Mouse (Mus musculus) brain, embryonic 14.5 days (tissue): ENCODE results near the gene Arl8a.

Source experiments
- CTCF ChIP-seq: fragments of 200-500 bp; IDR thresholded peaks from 2 replicates; pipeline ENCODE4 v1.5.1; 2012; ENCODE audit warnings: inconsistent platforms, mild to moderate bottlenecking, moderate library complexity, borderline replicate concordance; ENCODE audit not compliant: insufficient read depth, insufficient read length; ENCODE audit errors: extremely low read depth
- POLR2A ChIP-seq: fragments of 200-500 bp; IDR thresholded peaks from 2 replicates; pipeline ENCODE4 v1.6.1; 2012; ENCODE audit warnings: mild to moderate bottlenecking, inconsistent platforms, borderline replicate concordance; ENCODE audit not compliant: poor library complexity, insufficient read depth, insufficient read length, severe bottlenecking; ENCODE audit errors: extremely low read depth

- TF ChIP-seq CTCF (no peak), POLR2A (no peak)
Observed at GRCm38 (mm10) chr1:135162720-135163119, 16.1 kb downstream of the Arl8a start.
